Mouse (Mus musculus): ENCODE data around the gene Kirrel3. TPM values are rescaled to one million over a fixed set of nuclear protein-coding genes. Genes with fewer than 3 reads are reported as not detected.

The Kirrel3 gene
- total RNA-seq, 2 experiments from 2014 or later = 0.50 to 0.61 TPM

GRCm38 (mm10) chr9:35018056-35018455 lies 532.4 kb downstream of the Kirrel3 start:
- no peak for DNase-seq (ENCODE audit: low spot score in 2 of 2)

GRCm38 (mm10) chr9:35019372-35019771 lies 533.7 kb downstream of the Kirrel3 start:
- peak; percentile 45 to 63 for DNase-seq (ENCODE audit: low spot score in 2 of 2)

GRCm38 (mm10) chr9:35020015-35020653 lies 534.4 kb downstream of the Kirrel3 start:
- no peak for DNase-seq (ENCODE audit: low spot score in 2 of 2)

GRCm38 (mm10) chr9:35021744-35022143 lies 536.0 kb downstream of the Kirrel3 start:
- no peak for DNase-seq (ENCODE audit: low spot score in 2 of 2)

GRCm38 (mm10) chr9:35024591-35025496 lies 539.1 kb downstream of the Kirrel3 start:
- DNase-seq (ENCODE audit: low spot score in 2 of 2) = no peak

GRCm38 (mm10) chr9:35026311-35026710 lies 540.6 kb downstream of the Kirrel3 start:
- no peak for DNase-seq (ENCODE audit: low spot score in 2 of 2)

- DNase-seq (ENCODE audit: low spot score in 2 of 2) = no peak
These were observed 541.2 kb downstream of the Kirrel3 start for GRCm38 (mm10) chr9:35026897-35027311.

GRCm38 (mm10) chr9:35027382-35027997 lies 541.8 kb downstream of the Kirrel3 start:
- DNase-seq (ENCODE audit: low spot score in 2 of 2) = no peak

- DNase-seq (ENCODE audit: low spot score in 2 of 2) = no peak
These were observed 545.1 kb downstream of the Kirrel3 start for GRCm38 (mm10) chr9:35030823-35031222.

GRCm38 (mm10) chr9:35032457-35032856 lies 546.8 kb downstream of the Kirrel3 start:
- DNase-seq (ENCODE audit: low spot score in 2 of 2) = no peak

- no peak for DNase-seq (ENCODE audit: low spot score in 2 of 2)
These were observed 549.4 kb downstream of the Kirrel3 start for GRCm38 (mm10) chr9:35035074-35035473.

- DNase-seq (ENCODE audit: low spot score in 2 of 2) = peak in 1 of 2 experiments; percentile 46
These were observed 553.4 kb downstream of the Kirrel3 start for GRCm38 (mm10) chr9:35038922-35039586.

- no peak for DNase-seq (ENCODE audit: low spot score in 2 of 2)
These were observed 554.2 kb downstream of the Kirrel3 start for GRCm38 (mm10) chr9:35039846-35040245.

- no peak for DNase-seq (ENCODE audit: low spot score in 2 of 2)
These were observed 555.8 kb downstream of the Kirrel3 start for GRCm38 (mm10) chr9:35041493-35041892.

GRCm38 (mm10) chr9:35043619-35044018 lies 557.9 kb downstream of the Kirrel3 start:
- peak in 1 of 2 experiments; percentile 13 for DNase-seq (ENCODE audit: low spot score in 2 of 2)

- peak in 1 of 2 experiments; percentile 21 for DNase-seq (ENCODE audit: low spot score in 2 of 2)
These were observed 558.8 kb downstream of the Kirrel3 start for GRCm38 (mm10) chr9:35044458-35044857.

- DNase-seq (ENCODE audit: low spot score in 2 of 2) = peak; percentile 25 to 45
These were observed 559.4 kb downstream of the Kirrel3 start for GRCm38 (mm10) chr9:35045031-35045531.

GRCm38 (mm10) chr9:35045756-35046155 lies 560.1 kb downstream of the Kirrel3 start:
- peak in 1 of 2 experiments; percentile 46 for DNase-seq (ENCODE audit: low spot score in 2 of 2)

- peak in 1 of 2 experiments; percentile 10 for DNase-seq (ENCODE audit: low spot score in 2 of 2)
These were observed 562.8 kb downstream of the Kirrel3 start for GRCm38 (mm10) chr9:35048449-35048848.

- DNase-seq (ENCODE audit: low spot score in 2 of 2) = peak; percentile 1 to 8
These were observed 564.3 kb downstream of the Kirrel3 start for GRCm38 (mm10) chr9:35049891-35050527.
